9 mouse cellular contexts compared by ENCODE assay signal in genomic region chr6:126371971-126372370, GRCm38 (mm10).
DNase-seq lines count a peak whose midpoint lies in the region; ATAC-seq and TF ChIP-seq lines count a peak whose summit lies in the region.
"Had no signal": no experiment of that assay in that cellular context is flagged by ENCODE, and none has a peak within 500 bp of the region (broad histone marks: within the 10 kb centered on the region; RNA-seq: fewer than 3 reads in every experiment).

No protein-coding gene starts in this region.

- H3K27me3 ChIP-seq in hindbrain, embryonic 10.5 days (ENCODE audit: insufficient read depth, poor library complexity, severe bottlenecking) = no peaks in the 10 kb centered on the region
- H3K27me3 ChIP-seq in hindbrain, embryonic 12.5 days = no peaks in the 10 kb centered on the region; the same call in 1 of the 2 replicates
- no peaks in the 10 kb centered on the region; the same call in 1 of the 2 replicates for H3K27me3 ChIP-seq in E14TG2a.4 (ENCODE audit: insufficient read depth, low read length)
- H3K27me3 ChIP-seq: limb, embryonic 12.5 days had no signal

- H3K36me3 ChIP-seq in hindbrain, embryonic 10.5 days = no peaks in the 10 kb centered on the region
- H3K36me3 ChIP-seq in hindbrain, embryonic 12.5 days = no peaks in the 10 kb centered on the region
- H3K36me3 ChIP-seq in E14TG2a.4 (ENCODE audit: insufficient read depth, low read length) = no peaks in the 10 kb centered on the region
- H3K36me3 ChIP-seq: limb, embryonic 12.5 days had no signal

- H3K4me1 ChIP-seq in hindbrain, embryonic 10.5 days (replicated peaks) = no peaks in the 10 kb centered on the region
- 0 out of 2 replicates have a peak, but pooled peaks cover 4% of the 10 kb centered on the region for H3K4me1 ChIP-seq in hindbrain, embryonic 12.5 days
- no peaks in the 10 kb centered on the region for H3K4me1 ChIP-seq in E14TG2a.4 (replicated peaks; ENCODE audit: low read depth, low read length)
- H3K4me1 ChIP-seq: limb, embryonic 12.5 days had no signal

- intact Hi-C loops in heart, postnatal 36 days (cut with DNase I) = loop anchor here (5.0 to 10.0 kb wide), 3 partner anchors 220 to 747 kb away; no protein-coding TSS in a partner anchor
- intact Hi-C loops in left cerebral cortex, postnatal 14 days (cut with DNase I) = no loop called here

- no peak overlapping the region for H3K27ac ChIP-seq in hindbrain, embryonic 10.5 days
- H3K27ac ChIP-seq in hindbrain, embryonic 12.5 days = no peak overlapping the region
- H3K27ac ChIP-seq: limb, embryonic 12.5 days had no signal

- H3K4me3 ChIP-seq in hindbrain, embryonic 10.5 days = no peak overlapping the region
- H3K4me3 ChIP-seq in hindbrain, embryonic 12.5 days = no peak overlapping the region
- no peak overlapping the region for H3K4me3 ChIP-seq in E14TG2a.4 (replicated peaks; ENCODE audit: low read length)
- H3K4me3 ChIP-seq: limb, embryonic 12.5 days had no signal

- no peak overlapping the region for H3K9ac ChIP-seq in hindbrain, embryonic 12.5 days
- H3K9ac ChIP-seq: limb, embryonic 12.5 days had no signal

- no peak for ATAC-seq in hindbrain, embryonic 12.5 days (ENCODE audit: low FRiP score)

- H3K4me2 ChIP-seq in hindbrain, embryonic 12.5 days (replicated peaks) = no peak overlapping the region
- H3K4me2 ChIP-seq: limb, embryonic 12.5 days had no signal

- DNase-seq in hindbrain, embryonic 10.5 days (ENCODE audit: low spot score) = peak; percentile 59
- DNase-seq in cerebellum, postnatal 14 days = peak; percentile 85 to 93
- peak; percentile 18 to 29 for DNase-seq in heart, postnatal 36 days
- DNase-seq in left cerebral cortex, postnatal 14 days (ENCODE audit: low spot score in 2 of 2) = peak; percentile 63 to 71
- DNase-seq in retina, postnatal 1 day = peak; percentile 72
- DNase-seq in thymus, postnatal 0 days (ENCODE audit: low spot score) = no peak

- no peaks in the 10 kb centered on the region for H3K9me3 ChIP-seq in hindbrain, embryonic 10.5 days
- H3K9me3 ChIP-seq in hindbrain, embryonic 12.5 days (replicated peaks) = no peaks in the 10 kb centered on the region
- peaks cover 5% of the 10 kb centered on the region; the same call in 1 of the 2 replicates for H3K9me3 ChIP-seq in E14TG2a.4 (ENCODE audit: low read length)
- H3K9me3 ChIP-seq: limb, embryonic 12.5 days had no signal

- WGBS in hindbrain, embryonic 10.5 days = 63% methylated on average over 5 of the region's 5 CpGs
- WGBS in hindbrain, embryonic 12.5 days = 63% methylated on average over 5 of the region's 5 CpGs

- TF ChIP-seq CTCF in E14TG2a.4 (conservative IDR thresholded peaks at IDR 0.05; ENCODE audit: low read length) = peak; percentile 28
